Mouse (Mus musculus) bone marrow macrophage, adult 2 months (primary cell): ENCODE measurements around the gene Grap. TPM values are rescaled to one million over a fixed set of nuclear protein-coding genes. Genes with fewer than 3 reads are reported as not detected.
A peak's percentile ranks its signal among the peaks of the same experiment; 100 is the strongest.

Experiments
- H3K27ac ChIP-seq: 2 replicates; pipeline ENCODE4 v1.5.1; 2012; ENCODE audit warnings: low read depth, low read length; ENCODE audit not compliant: insufficient read depth
- H3K4me1 ChIP-seq: 2 replicates; pipeline ENCODE4 v1.6.1; 2012; ENCODE audit warnings: low read length; ENCODE audit not compliant: control insufficient read depth, insufficient read depth
- H3K4me3 ChIP-seq: 2 replicates; pipeline ENCODE4 v1.5.1; 2012; ENCODE audit warnings: mild to moderate bottlenecking, low read length, moderate library complexity; ENCODE audit not compliant: insufficient read depth
- CTCF ChIP-seq: IDR thresholded peaks from 2 replicates; pipeline ENCODE4 v1.5.1; 2012; ENCODE audit warnings: low read depth, mild to moderate bottlenecking, low read length, moderate library complexity
- POLR2A ChIP-seq: IDR thresholded peaks from 2 replicates; pipeline ENCODE4 v1.6.1; 2012; ENCODE audit warnings: mild to moderate bottlenecking, low read depth, low read length, borderline replicate concordance
- polyA plus RNA-seq: library from polyadenylated mRNA; stranded (reverse); fragments of >200 nt; gene quantifications from 2 replicates; pipeline ENCODE4 v1.2.4, GENCODE M21; 2012; ENCODE audit not compliant: missing spikeins, insufficient read depth, insufficient read length

Gene Grap
- polyA plus RNA-seq, 1 experiment, result 3.1 TPM

GRCm38 (mm10) chr11:61647956-61648748 lies 4.9 kb upstream of the Grap start:
- Histone ChIP-seq H3K4me1 (peaks cover 45% of the 10 kb centered on the region), H3K4me3 (no peak overlapping the region), H3K27ac (no peak overlapping the region)
- TF ChIP-seq CTCF, result no peak

GRCm38 (mm10) chr11:61648749-61649115 lies 4.3 kb upstream of the Grap start:
- Histone ChIP-seq H3K4me1 (peaks cover 42% of the 10 kb centered on the region), H3K27ac (no peak overlapping the region), H3K4me3 (no peak overlapping the region)
- TF ChIP-seq CTCF (no peak), POLR2A (no peak)

- peaks cover 44% of the 10 kb centered on the region for H3K4me1 ChIP-seq
- TF ChIP-seq POLR2A (no peak), CTCF (no peak)
- H3K4me3 ChIP-seq, result no peak overlapping the region
- no peak overlapping the region for H3K27ac ChIP-seq
Observed at GRCm38 (mm10) chr11:61649163-61649580, 3.9 kb upstream of the Grap start.

GRCm38 (mm10) chr11:61649626-61650025 lies 3.4 kb upstream of the Grap start:
- no peak overlapping the region for H3K27ac ChIP-seq
- H3K4me1 ChIP-seq, result peaks cover 44% of the 10 kb centered on the region
- TF ChIP-seq POLR2A (no peak), CTCF (no peak)

GRCm38 (mm10) chr11:61650470-61651265 lies 2.4 kb upstream of the Grap start:
- H3K4me3 ChIP-seq, result no peak overlapping the region
- TF ChIP-seq CTCF (no peak), POLR2A (no peak)
- no peak overlapping the region for H3K27ac ChIP-seq
- peaks cover 48% of the 10 kb centered on the region for H3K4me1 ChIP-seq

More at GRCm38 (mm10) chr11:61649626-61650025, 3.4 kb upstream of the Grap start:
- no peak overlapping the region for H3K4me3 ChIP-seq

GRCm38 (mm10) chr11:61652216-61652615 lies 849 bp upstream of the Grap start:
- TF ChIP-seq CTCF (no peak), POLR2A (no peak)
- peak overlapping the region; percentile 68; the same call in 1 of the 2 replicates for H3K27ac ChIP-seq
- H3K4me3 ChIP-seq, result no peak overlapping the region
- H3K4me1 ChIP-seq, result peaks cover 52% of the 10 kb centered on the region

GRCm38 (mm10) chr11:61653568-61653967 lies 503 bp downstream of the Grap start:
- Histone ChIP-seq H3K27ac (peak overlapping the region; percentile 47), H3K4me1 (peaks cover 52% of the 10 kb centered on the region), H3K4me3 (peak overlapping the region; percentile 98)
- TF ChIP-seq CTCF (no peak), POLR2A (no peak)

- Histone ChIP-seq H3K4me3 (no peak overlapping the region), H3K27ac (no peak overlapping the region), H3K4me1 (peaks cover 59% of the 10 kb centered on the region)
- TF ChIP-seq POLR2A, result no peak
- TF ChIP-seq CTCF, result no peak
Observed at GRCm38 (mm10) chr11:61654786-61655311, 1.8 kb downstream of the Grap start.

- H3K4me1 ChIP-seq, result peaks cover 67% of the 10 kb centered on the region
- TF ChIP-seq CTCF, result no peak
- no peak for TF ChIP-seq POLR2A
Observed at GRCm38 (mm10) chr11:61655649-61656048, 2.6 kb downstream of the Grap start.

More at GRCm38 (mm10) chr11:61655649-61656048, 2.6 kb downstream of the Grap start:
- Histone ChIP-seq H3K27ac (no peak overlapping the region), H3K4me3 (no peak overlapping the region)
